In genomic region chr4:98702201-98702894, GRCm38 (mm10) we compare ENCODE assay signal across 8 mouse cellular contexts. TPM values are rescaled to one million over a fixed set of nuclear protein-coding genes. Genes with fewer than 3 reads are reported as not detected.
DNase-seq lines count a peak whose midpoint lies in the region; ATAC-seq lines count a peak whose summit lies in the region.

No protein-coding gene starts in this region.

- no peaks in the 10 kb centered on the region for H3K36me3 ChIP-seq in hindbrain, embryonic 16.5 days (ENCODE audit: control insufficient read depth, insufficient read depth, low read length)

- H3K4me2 ChIP-seq in hindbrain, embryonic 16.5 days (ENCODE audit: low read length): peak overlapping the region; percentile 35; the same call in 1 of the 2 replicates

- 34% methylated on average over 12 of the region's 12 CpGs for whole genome bisulfite sequencing in hindbrain, embryonic 16.5 days

- peak; percentile 83 for DNase-seq in adipocyte (ENCODE audit: low spot score)
- DNase-seq in cerebellum, postnatal 10 days: peak; percentile 87 to 91
- peak; percentile 41 to 79 for DNase-seq in frontal cortex, postnatal 14 days (ENCODE audit: low spot score in 2 of 2)
- DNase-seq in layer of hippocampus, postnatal 36 days: peak; percentile 57 to 69
- DNase-seq in right cerebral cortex, postnatal 4 days: peak; percentile 75
- DNase-seq in T-cell, adult 2 months (ENCODE audit: low spot score): no peak

- H3K4me3 ChIP-seq in hindbrain, embryonic 16.5 days (ENCODE audit: low read length): no peak overlapping the region

- H3K27ac ChIP-seq in hindbrain, embryonic 16.5 days (ENCODE audit: low read depth, low read length): no peak overlapping the region

- no peaks in the 10 kb centered on the region for H3K9me3 ChIP-seq in hindbrain, embryonic 16.5 days (ENCODE audit: control insufficient read depth, low read length)

- H3K9ac ChIP-seq in hindbrain, embryonic 16.5 days (ENCODE audit: low read depth, low read length): no peak overlapping the region

- H3K27me3 ChIP-seq in hindbrain, embryonic 16.5 days (replicated peaks; ENCODE audit: control insufficient read depth, insufficient read depth, low read length): no peaks in the 10 kb centered on the region

- H3K4me1 ChIP-seq in hindbrain, embryonic 16.5 days (ENCODE audit: control insufficient read depth, insufficient read depth, low read depth, low read length): no peaks in the 10 kb centered on the region; the same call in 1 of the 2 replicates

- ATAC-seq in hindbrain, embryonic 16.5 days: peak; percentile 87
- peak; percentile 77 for ATAC-seq in megakaryocyte progenitor cell, adult 5-6 weeks (replicated peaks; ENCODE audit: poor library complexity)

RNA-seq across cellular contexts. Expression of gene L1td1, which starts 24.2 kb away (rescaled TPM):
- polyA plus RNA-seq in hindbrain, embryonic 16.5 days (2015; fragmentation: Nextera tagmentation; extraction: Ambion mirVana): 0.17 TPM in 1 of 2 replicates, not detected in the other
- total RNA-seq in layer of hippocampus, postnatal 36 days (2021): not detected
- not detected in 2 replicates for total RNA-seq in megakaryocyte progenitor cell, adult 5-6 weeks (2015)
- total RNA-seq in megakaryocyte progenitor cell, adult 5-6 weeks (2017): not detected in 2 replicates
